Mouse (Mus musculus): Measurements from ENCODE around the gene Wwc2. TPM values are rescaled to one million over a fixed set of nuclear protein-coding genes. Genes with fewer than 3 reads are reported as not detected.

Wwc2 gene
- total RNA-seq, 1 experiment from 2014 or later: 8.9 TPM

DNA sequence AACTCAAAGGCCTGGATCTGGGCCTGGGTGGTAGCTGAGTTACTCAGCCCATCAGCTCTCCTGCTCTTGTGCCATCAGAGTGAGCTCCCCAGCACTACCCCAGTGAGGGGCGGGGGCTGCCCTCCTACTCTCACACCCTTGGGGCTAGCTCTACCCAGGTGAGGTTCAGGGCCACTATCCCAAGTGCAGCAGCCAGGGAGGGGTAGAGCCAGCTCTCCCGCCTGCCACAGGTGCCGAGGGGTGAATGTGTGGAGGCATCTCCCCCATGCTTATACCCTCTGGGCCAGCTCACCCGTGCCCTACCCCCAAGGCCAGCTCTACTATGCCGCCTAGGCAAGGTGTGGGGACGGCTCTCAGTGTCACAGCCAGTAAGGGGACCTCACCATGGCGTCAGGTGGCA lies 75.8 kb downstream of the Wwc2 start:
- ATAC-seq (replicated peaks; ENCODE audit: low read depth, poor library complexity, severe bottlenecking): no peak

DNA sequence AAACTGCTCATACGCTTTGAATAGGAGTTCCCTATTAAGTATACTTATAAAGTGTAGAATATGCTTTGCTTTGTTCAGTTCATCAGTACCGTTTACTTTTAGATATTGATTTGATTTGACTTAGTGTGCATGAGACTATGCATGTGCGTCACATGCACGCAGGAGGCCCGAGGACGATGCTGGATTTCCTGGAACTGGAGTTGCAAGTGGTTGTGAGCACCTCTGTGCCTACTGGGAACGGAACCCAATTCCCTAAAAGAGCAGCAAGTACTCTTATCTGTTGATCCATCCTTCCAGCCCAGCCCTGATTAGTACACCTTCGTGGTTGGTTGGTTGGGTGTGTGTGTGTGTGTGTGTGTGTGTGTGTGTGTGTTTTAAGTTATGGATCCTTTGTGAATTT lies 76.6 kb downstream of the Wwc2 start:
- no peak for ATAC-seq (replicated peaks; ENCODE audit: low read depth, poor library complexity, severe bottlenecking)

DNA sequence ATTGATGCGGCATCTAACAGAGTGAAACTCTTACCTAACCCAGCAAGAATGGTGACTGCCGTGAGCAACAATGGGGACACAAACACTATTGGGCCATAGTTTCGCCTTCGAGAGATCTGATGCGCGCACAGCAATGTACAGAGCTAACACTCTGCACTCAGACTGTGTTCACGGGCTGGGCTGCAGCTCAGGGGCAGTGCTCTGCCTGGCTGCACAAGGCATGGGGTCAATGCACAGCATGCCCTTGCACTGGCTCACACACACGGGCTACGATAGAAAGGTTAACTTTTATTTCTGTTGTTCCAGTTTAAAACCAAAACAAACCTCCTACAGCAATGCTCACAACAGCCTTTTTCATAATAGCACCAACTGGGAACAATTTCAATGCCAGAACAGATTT lies 77.1 kb downstream of the Wwc2 start:
- ATAC-seq (replicated peaks; ENCODE audit: low read depth, poor library complexity, severe bottlenecking): no peak

DNA sequence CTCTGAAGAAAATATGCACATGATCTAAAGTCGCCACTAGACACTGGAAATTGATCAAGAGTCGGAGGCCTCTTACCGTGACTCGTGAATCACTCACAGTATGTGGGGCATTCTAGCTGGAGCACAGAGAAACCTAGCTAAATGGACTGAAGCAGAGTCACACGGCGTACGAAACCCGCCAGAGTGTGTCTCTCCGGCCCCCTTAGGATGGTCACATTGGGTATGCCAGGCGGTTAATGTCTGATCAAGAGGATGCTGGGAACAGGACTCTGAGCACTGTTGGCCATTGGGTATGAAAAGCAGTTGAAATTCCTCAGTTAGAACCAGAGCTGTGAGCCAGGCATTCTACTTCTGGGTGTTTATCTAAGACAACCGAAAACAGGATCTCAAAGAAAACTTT lies 81.0 kb downstream of the Wwc2 start:
- ATAC-seq (replicated peaks; ENCODE audit: low read depth, poor library complexity, severe bottlenecking): no peak

DNA sequence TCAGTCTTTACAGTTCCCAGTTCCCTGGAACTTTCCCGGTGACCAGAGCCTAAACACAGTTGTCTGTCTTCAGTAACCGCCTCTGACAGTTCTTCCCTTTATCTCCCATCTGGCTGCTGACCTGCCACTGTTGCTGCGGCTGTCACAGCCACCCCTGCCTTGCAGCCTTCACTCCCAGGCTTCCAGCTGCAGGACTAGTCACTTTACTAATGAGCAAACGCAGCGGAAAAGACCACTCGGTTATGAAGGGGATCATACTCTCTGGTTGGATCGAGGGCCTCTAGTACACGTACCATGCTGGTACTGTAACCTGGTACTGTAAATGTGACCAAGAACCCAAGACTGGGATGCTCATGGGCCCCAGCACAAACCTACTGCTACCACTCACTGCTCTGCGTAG lies 83.7 kb downstream of the Wwc2 start:
- no peak for ATAC-seq (replicated peaks; ENCODE audit: low read depth, poor library complexity, severe bottlenecking)

DNA sequence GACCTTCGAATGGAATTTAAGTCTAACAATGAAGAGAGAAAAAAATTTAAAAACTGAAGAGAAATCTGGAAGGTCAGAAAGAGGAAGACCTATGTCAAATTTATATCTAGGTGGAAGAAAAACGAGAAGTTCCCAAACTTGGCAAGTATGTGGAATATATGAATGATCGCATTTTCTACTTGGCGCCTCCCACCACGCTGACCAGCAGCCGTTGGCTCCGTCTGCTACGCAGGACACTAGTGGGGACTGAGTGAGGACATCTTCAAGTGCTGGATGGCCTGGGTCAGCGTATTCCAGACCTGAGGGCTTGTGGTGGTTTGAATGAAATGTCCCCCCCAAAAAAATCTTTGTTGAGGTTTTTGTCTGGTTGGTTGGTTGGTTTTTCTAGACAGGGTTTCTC lies 84.6 kb downstream of the Wwc2 start:
- peak; percentile 54; the same call in 1 of the 2 replicates for ATAC-seq (replicated peaks; ENCODE audit: low read depth, poor library complexity, severe bottlenecking)

DNA sequence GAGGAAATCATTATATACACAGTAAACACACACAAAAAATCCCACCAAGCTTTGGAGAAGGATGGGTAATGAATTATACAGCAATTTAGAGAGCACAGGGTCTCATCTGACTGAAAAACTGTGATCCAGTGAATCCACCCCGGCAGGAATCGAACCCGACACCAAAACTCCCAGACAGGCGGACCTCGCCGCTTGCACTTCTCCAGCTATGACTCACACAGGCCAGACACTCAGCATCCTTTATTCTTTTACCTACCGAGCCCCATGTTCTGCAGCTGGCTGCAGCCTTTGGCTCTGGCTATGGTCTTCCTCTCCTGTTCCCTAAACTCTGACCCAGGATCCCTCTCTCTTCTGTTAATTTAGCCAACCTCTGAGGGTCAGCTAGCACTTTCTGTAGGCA lies 85.5 kb downstream of the Wwc2 start:
- ATAC-seq (replicated peaks; ENCODE audit: low read depth, poor library complexity, severe bottlenecking): no peak

DNA sequence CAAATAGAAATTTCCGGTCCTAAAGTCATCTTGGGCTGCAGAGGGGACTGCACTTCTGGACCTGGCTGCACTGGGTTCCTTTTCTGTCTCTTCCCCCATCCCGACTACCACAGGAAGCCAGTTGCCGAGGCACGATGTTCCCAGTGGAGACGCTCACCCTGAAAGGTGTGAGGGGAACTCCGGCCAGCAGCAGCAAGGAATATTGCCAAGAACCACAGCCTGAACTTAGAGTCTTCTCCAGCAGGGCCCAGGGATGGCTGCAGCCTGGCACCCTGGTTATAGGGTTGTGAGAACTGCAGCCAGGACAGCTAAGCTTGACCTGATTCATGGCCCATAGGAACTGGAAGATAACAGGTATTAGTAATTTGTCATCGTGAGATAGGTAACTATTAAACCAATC lies 86.7 kb downstream of the Wwc2 start:
- no peak for ATAC-seq (replicated peaks; ENCODE audit: low read depth, poor library complexity, severe bottlenecking)

DNA sequence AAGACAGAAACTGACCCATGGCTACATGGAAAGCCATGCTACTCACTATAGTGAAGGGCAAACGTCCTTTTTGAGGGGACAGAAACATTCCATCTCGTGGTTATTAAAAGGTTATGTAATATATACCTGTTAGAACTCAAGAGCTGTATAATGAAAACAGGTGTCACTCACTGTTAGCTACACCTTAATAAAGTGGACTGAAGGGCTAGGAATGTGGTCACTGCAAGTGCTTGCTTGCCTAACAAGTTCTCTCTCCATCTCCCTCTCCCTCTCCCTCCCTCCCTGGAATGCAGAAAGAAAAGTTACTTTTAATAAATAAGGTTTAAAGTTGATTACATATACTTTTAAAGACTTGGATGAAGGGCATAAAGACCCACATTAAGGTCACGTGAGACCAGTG lies 88.0 kb downstream of the Wwc2 start:
- no peak for ATAC-seq (replicated peaks; ENCODE audit: low read depth, poor library complexity, severe bottlenecking)

DNA sequence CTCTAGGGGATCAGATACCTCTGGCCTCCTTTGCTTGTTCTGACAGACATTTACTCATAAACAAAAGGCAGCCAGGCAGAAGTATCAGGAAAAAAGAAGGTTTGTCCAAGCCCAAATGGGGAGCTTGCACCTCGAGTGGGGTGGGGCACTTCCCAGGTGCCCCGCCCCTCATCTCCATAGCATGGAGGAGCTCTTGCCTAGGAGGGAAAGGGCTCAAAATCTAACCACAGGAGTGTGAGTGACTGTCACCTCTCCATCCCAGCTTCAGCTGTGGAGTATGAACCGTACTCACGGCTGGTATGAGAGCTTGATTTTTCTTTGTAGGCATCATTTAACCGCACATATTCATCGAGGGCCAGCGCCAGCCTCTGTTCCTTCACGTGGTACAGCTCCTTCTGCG lies 90.4 kb downstream of the Wwc2 start:
- ATAC-seq (replicated peaks; ENCODE audit: low read depth, poor library complexity, severe bottlenecking): no peak

DNA sequence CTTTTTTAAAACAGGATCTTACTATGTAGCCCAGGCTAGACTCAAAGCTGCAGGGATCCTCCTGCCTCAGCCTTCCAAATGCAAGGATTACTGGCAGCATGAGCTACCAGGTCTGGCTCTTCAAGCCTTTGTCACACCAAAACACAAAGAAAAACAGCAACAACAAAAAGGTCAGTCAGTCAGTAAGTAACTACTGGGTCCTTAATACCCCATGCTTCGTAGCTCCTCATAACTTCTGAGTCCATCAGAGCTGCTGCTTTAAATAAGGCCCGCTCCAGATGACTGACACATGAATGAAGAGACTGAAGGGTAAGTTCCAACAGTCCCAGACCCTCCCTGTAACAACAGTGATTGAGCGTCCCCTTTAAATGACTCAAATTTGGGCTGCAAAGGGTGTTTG lies 90.8 kb downstream of the Wwc2 start:
- no peak for ATAC-seq (replicated peaks; ENCODE audit: low read depth, poor library complexity, severe bottlenecking)

DNA sequence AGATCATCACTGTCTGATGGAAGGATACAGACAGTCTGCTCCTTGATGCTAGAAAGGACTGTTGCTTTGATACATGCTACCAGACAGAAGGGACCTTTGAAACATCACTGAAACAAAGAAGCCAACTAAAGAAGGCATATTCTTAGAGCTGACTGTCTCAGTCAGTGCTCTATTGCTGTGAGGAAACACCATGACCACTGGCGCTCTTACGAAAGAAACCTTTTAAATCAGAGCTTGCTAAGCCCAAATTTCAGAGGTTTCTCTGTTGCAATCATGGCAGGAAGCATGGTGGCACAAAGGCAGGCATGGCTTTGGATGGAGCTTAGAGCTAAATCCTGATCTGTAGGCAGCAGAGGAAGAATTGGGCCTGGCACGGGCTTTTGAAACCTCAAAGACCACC lies 98.3 kb downstream of the Wwc2 start:
- no peak for ATAC-seq (replicated peaks; ENCODE audit: low read depth, poor library complexity, severe bottlenecking)

DNA sequence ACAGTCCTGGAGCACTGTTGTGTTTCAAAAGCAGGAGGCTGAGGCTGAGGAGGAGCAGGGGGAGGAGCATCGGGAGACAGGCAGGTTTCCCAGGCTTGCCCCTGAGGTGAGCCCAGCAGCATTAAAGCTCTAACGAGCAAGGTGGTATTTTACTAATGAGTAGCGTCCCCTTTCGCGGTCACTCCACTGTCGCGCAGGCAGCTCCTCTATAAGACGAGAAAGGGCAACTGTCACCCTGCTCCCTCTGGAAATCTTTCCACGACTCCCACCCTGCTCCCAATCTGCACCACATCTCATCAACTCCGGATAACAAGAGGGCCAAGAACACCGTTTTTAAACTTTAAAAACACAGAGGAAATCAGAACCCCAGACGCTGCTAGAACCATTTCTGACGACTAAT lies 99.1 kb downstream of the Wwc2 start:
- ATAC-seq (replicated peaks; ENCODE audit: low read depth, poor library complexity, severe bottlenecking): no peak

DNA sequence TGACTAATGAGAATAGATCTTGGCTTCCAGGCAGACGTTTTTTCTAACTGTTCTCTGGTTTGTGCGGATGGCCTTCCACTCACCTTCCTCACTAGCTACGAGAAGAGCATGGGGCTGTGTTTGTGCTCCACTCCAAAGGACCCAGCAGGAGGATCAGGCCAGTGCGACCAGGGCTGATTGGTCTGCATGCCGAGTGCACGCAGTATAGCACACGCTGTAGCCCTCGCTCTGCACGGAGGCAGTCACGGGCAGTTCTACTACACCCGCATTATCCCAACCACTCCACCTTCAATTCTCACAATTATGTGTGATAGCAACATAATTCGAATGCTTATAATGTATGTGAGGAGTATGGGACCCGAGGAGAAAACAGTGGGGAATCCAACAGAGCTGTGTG lies 99.9 kb downstream of the Wwc2 start:
- no peak for ATAC-seq (replicated peaks; ENCODE audit: low read depth, poor library complexity, severe bottlenecking)

DNA sequence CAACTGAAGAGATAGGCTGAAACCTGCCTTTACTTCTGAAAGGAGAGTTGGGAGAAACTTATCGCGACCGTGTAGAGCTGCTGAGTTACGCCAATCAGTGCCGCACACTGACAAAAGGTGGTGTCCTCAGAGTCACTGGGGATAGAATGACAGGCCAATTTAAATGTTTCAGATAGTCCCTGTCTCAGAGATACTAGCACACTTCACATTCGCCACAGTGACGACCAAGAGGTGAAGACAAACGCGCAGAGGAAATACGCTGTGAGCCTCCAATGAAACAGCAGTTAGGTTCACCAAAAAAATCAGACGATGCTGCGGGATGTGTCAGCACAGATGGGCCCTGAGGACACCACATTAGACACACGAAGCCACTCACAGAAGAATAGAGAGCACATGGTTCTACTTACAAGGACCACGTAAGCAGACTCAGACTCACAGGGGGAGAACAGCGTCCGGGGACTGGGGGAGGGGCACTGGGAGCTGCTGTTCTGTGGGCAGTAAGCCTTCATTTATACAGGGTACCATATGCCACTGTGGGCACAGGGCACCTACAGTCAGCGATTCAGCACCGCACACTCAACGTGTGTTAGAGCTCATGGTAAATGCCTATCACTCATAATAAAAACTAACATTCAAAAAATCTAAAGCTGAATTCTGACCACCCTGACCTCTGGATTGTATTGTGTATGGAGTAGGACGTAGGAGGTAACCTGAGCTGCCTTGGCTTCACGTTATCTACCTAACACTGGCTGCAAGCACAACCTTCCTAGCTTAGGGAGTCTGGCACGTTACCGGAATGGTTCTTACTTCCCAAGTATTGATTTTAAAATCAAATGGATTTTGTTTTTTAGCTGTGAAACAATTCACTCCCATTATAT lies 100.5 kb downstream of the Wwc2 start:
- no peak for ATAC-seq (replicated peaks; ENCODE audit: low read depth, poor library complexity, severe bottlenecking)

DNA sequence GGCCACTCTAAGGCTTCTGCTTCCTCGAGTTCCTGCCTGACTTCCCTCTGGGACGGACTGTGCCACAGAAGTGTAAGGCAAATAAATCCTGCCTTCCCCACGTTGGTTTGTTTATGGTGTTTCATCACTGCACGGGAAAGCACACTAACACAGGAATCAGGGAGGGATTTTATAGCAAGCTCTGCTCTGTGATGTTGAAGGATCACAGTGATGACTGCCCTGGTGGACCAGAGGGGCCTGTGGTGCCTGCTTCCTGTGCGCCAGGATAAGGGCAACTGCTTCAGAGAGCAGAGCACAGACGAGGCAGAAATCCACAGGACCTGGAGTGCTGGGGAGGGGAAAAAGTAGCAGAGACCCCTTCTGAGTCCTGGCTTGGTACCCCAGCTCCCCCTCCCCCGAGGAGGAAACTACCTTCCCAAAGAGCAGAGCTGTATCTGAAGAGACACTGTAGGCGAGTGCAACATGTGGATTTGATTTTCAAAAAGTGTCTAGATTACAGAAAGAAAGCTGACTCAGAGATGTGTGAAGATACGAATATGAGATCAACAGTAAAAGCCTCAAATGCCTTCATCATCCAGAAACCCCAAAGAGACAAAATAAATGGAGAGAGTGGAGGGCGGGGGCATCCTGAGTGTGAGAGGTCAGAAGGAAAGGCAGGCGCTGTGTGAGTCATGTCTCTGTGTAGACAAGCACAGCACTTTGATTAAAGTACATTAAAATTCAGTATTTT lies 101.7 kb downstream of the Wwc2 start:
- ATAC-seq (replicated peaks; ENCODE audit: low read depth, poor library complexity, severe bottlenecking): no peak

DNA sequence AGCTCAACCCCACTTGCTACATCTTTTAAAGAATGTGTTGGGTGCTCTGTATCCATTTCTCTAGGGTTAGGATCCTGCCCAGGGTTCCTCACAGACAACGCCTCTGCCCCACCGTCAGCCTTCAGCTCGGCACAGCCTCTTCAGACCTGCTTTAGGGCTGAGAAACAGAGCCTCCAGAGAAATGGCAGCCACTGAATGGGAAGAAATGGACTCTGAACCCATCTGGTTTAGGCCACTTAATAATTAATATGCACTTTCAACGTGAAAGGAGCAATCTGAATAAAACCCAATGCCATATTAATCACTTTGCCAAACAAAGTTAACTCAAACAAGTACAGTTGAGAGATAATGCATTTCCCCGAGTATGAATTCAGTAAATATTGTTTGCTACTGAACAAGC lies 106.4 kb downstream of the Wwc2 start:
- ATAC-seq (replicated peaks; ENCODE audit: low read depth, poor library complexity, severe bottlenecking): no peak

DNA sequence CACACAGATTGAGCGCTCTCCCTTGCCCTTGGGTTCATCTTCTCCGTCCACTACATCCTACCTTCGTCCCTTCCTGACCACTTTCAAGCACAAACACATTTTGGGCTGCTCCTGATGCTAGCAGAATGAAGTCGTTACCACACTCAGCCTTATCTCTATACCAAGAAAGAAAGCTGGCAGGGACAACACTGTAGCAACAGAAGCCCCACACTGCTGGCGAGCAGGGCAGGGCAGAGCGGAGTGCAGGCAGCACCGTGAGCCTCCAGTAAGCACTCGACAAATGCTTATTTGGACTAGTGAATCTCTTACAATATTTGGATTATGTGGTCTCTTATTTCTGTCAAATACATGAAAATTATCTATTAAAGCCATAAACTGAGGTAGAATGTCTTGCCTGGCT lies 107.0 kb downstream of the Wwc2 start:
- no peak for ATAC-seq (replicated peaks; ENCODE audit: low read depth, poor library complexity, severe bottlenecking)

DNA sequence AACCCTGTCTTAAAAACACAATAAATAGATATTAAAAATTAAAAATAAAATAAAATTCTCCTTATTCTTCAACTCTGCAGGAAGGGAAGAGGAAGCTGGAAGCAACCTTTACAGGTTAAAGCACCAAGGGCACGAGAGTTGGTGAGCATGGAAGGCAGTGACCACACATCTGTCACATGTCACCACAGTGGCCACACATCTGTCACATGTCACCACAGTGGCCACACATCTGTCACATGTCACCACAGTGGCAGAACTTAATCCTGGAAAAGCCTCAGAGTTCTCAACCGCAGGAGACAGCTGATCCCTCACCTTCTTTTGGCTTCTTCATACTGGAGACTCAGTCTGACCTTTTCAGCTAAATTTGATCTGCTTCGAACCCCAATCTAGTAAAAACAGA lies 112.2 kb downstream of the Wwc2 start:
- ATAC-seq (replicated peaks; ENCODE audit: low read depth, poor library complexity, severe bottlenecking): peak; percentile 84

DNA sequence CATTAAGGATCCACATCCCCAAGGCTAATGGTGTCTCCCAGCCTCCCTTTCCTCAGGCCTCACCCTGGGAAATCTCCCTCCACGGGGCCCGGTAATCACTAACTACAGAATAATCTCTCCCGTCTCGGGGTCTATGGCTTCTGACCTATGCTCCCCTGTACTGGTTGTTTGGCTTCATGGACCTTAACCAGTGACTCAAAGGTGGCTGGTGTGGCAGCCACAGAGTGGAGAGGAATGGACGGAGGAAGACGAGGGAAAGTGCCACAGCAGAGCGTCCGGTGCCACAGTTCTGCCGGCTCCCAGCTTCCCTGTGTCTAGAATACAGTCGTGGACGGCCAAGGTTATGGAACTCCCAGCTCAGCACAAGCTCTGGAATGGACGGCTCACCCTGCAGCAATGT lies 114.9 kb downstream of the Wwc2 start:
- ATAC-seq (replicated peaks; ENCODE audit: low read depth, poor library complexity, severe bottlenecking): no peak

DNA sequence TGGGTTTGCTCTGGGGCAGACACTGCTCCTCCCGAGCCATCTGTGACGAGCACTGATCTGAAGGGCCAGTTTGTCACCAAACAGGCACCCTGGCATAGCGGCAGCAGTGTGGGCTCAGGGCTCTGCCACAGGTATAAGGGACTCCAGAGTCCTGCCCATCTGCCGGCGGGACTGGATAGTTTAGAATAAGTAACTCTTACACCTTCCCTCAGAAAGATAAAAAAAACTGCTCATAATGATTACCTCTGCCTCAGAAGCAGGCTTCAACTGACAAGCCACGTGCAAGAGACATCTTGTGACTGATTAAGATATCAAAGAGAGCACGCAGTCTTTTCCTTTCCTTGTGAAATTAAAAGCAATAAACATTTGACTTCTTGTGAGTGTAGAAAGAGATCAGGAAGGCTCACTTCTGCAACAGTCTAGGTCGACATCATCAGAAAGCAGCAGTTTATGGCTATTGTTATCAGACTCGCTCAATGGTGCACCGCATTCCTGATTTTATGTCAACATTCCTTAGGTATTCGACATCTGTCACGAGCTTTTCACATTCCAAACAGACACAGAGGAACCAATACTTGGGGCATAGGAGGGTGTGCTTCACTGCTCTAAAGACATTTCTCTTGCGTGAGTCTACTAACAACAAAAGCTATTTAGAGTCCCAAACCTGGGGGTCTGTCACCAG lies 116.1 kb downstream of the Wwc2 start:
- no peak for ATAC-seq (replicated peaks; ENCODE audit: low read depth, poor library complexity, severe bottlenecking)

All from common myeloid progenitor, adult 5-6 weeks (primary cell).